Mouse (Mus musculus) liver, embryonic 11.5 days (tissue): ENCODE data around the gene Trappc1. TPM values are rescaled to one million over a fixed set of nuclear protein-coding genes. Genes with fewer than 3 reads are reported as not detected.

Source experiments
- ATAC-seq: fragments of 200-750 bp; cut with Nextera tagmentation; replicated peaks from 2 replicates; pipeline ENCODE4 v1.8.0; 2017; ENCODE audit warnings: moderate number of reproducible peaks, mild to moderate bottlenecking, moderate TSS enrichment, moderate library complexity; ENCODE audit not compliant: low FRiP score
- DNase-seq: peaks from one replicate; pipeline ENCODE4 v3.0.0-alpha.2; 2017; ENCODE audit warnings: low spot score
- H3K27ac ChIP-seq: fragments of 300-500 bp; sonication (generic); 2 replicates; pipeline ENCODE4 v1.5.1; 2014; ENCODE audit warnings: mild to moderate bottlenecking, low read depth, low read length, control low read depth
- H3K27me3 ChIP-seq: fragments of 300-500 bp; sonication (generic); replicated peaks from 2 replicates; pipeline ENCODE4 v1.6.1; 2014; ENCODE audit warnings: low read length, mixed read lengths; ENCODE audit not compliant: control insufficient read depth, insufficient read depth
- H3K36me3 ChIP-seq: fragments of 300-500 bp; sonication (generic); 2 replicates; pipeline ENCODE4 v1.6.1; 2014; ENCODE audit warnings: mild to moderate bottlenecking, low read length, moderate library complexity, mixed read lengths; ENCODE audit not compliant: control insufficient read depth, insufficient read depth
- H3K4me1 ChIP-seq: fragments of 300-500 bp; sonication (generic); replicated peaks from 2 replicates; pipeline ENCODE4 v1.6.1; 2014; ENCODE audit warnings: low read length, mixed read lengths; ENCODE audit not compliant: control insufficient read depth, insufficient read depth
- H3K4me2 ChIP-seq: fragments of 300-500 bp; sonication (generic); 2 replicates; pipeline ENCODE4 v1.6.1; 2014; ENCODE audit warnings: mild to moderate bottlenecking, control low read depth, moderate library complexity
- H3K4me3 ChIP-seq: fragments of 300-500 bp; sonication (generic); 2 replicates; pipeline ENCODE4 v1.5.1; 2014; ENCODE audit warnings: low read depth, low read length, control low read depth
- H3K9ac ChIP-seq: fragments of 300-500 bp; sonication (generic); 2 replicates; pipeline ENCODE4 v1.6.1; 2014; ENCODE audit warnings: low read depth, low read length, control low read depth
- H3K9me3 ChIP-seq: fragments of 300-500 bp; sonication (generic); 2 replicates; pipeline ENCODE4 v1.6.1; 2016; ENCODE audit warnings: low read length, inconsistent platforms, mixed read lengths; ENCODE audit not compliant: control insufficient read depth
- WGBS: fragments of 180-500 bp; shearing (Covaris S2); extraction: QIAGEN DNeasy Blood & Tissue Kit; methylation state at CpG from one replicate; pipeline ENCODE4 v1.1.7; 2014; 5-methylcytosine and 5-hydroxymethylcytosine counted together
- polyA plus RNA-seq: library from polyadenylated mRNA; unstranded; fragments of >200 nt; fragmentation: Nextera tagmentation; extraction: Ambion mirVana; gene quantifications from 2 replicates; pipeline ENCODE4 v1.2.1, GENCODE M21; 2014

The Trappc1 gene
- polyA plus RNA-seq, 1 experiment from 2014 or later: 123 TPM

- Histone ChIP-seq H3K9ac (peak overlapping the region; percentile 90), H3K36me3 (no peaks in the 10 kb centered on the region), H3K4me3 (peak overlapping the region; percentile 88), H3K9me3 (no peaks in the 10 kb centered on the region), H3K27ac (peak overlapping the region; percentile 87), H3K27me3 (peaks cover 18% of the 10 kb centered on the region), H3K4me1 (peaks cover 62% of the 10 kb centered on the region), H3K4me2 (peak overlapping the region; percentile 98)
- ATAC-seq: 0 out of 2 replicates have a peak, but pooled peaks have one; percentile 21
- DNase-seq: peak; percentile 67
- WGBS: under 1% methylated on average over 64 of the region's 106 CpGs
Observed at GRCm38 (mm10) chr11:69368356-69369214, 44.8 kb downstream of the Trappc1 start.

GRCm38 (mm10) chr11:69369215-69369989, 45.6 kb downstream of the Trappc1 start, which contains the start of gene Chd3:
TSS of gene Chd3 (minus strand) at chr11:69369406.
- ATAC-seq: no peak
- H3K27me3 ChIP-seq: peaks cover 18% of the 10 kb centered on the region

DNA sequence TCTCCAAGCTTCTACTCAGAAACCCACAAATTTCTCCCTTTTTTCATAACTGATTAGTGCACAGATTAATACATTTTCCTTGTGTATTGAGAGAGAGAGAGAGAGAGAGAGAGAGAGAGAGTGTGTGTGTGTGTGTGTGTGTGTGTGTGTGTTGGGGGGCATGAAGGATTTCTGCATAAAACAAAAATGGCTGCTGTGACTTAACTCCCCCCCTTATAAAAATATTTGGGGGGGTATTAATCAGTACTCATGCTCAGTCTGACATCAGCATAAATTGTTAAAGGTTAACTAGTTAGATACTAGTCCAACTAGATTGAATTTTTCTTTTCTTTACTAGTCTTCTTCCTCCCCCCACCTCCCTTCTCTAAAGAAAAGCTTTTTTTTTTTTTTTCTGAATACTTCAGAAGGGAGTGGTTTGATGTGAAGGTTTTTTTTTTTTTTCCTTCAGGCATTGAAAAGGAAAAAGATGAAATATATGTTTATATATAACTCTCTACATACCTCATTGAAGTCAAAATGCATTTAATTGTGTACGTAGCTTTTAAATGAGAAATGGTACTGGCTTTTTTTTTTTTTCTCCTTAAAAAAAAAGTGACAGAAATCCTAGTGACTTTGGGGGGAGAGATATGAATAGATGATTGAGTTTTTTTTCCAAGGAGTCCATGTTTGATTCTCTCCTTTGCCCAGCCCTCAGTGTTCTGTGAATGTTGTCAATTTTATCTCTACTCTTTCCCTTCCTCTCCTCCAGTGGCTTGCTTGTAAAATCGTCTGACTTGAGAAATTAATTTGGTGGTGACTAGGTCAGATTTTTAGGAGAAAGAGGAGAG, 46.4 kb downstream of the Trappc1 start:
- Histone ChIP-seq H3K9ac (no peak overlapping the region), H3K9me3 (no peaks in the 10 kb centered on the region), H3K4me1 (peaks cover 62% of the 10 kb centered on the region), H3K27me3 (peaks cover 18% of the 10 kb centered on the region), H3K4me3 (peak overlapping the region; percentile 88), H3K27ac (peak overlapping the region; percentile 20; the same call in 1 of the 2 replicates), H3K36me3 (no peaks in the 10 kb centered on the region), H3K4me2 (peak overlapping the region; percentile 98)
- DNase-seq (no peak), ATAC-seq (no peak)
- 37% methylated on average over 2 of the region's 2 CpGs for WGBS

More at GRCm38 (mm10) chr11:69369215-69369989, 45.6 kb downstream of the Trappc1 start, which contains the start of gene Chd3:
- Histone ChIP-seq H3K4me2 (peak within 1 kb of the TSS; percentile 98), H3K27ac (peak within 1 kb of the TSS; percentile 87), H3K4me3 (peak within 1 kb of the TSS; percentile 88), H3K4me1 (peaks cover 66% of the 10 kb centered on the region), H3K9me3 (no peaks in the 10 kb centered on the region), H3K36me3 (no peaks in the 10 kb centered on the region), H3K9ac (peak within 1 kb of the TSS; percentile 90)
- no peak for DNase-seq
- WGBS: 10% methylated on average over 14 of the region's 34 CpGs

DNA sequence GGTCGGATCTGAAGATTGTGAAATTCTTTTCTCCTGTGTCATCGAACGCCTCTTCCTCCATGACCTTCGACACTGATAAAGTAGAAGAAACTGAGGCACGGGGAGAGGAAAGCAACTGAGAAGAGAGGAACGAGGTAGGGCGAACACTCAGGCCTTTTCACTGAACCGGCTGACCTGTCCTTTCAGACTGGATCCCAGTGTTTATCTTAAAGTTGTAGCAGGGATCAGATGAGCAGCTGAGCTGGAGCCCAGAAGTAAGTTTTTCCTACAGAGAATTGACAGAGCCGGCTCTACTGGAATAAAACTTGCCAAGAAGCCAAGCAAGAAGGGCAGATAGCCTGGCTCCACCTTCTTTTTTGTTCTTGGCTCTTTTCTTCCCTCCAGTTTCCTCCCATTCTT, 47.0 kb downstream of the Trappc1 start:
- no peaks in the 10 kb centered on the region for H3K36me3 ChIP-seq
- H3K4me2 ChIP-seq: peak overlapping the region; percentile 19
- H3K4me3 ChIP-seq: no peak overlapping the region
- no peak for DNase-seq
- 30% methylated on average over 9 of the region's 9 CpGs for WGBS
- peak overlapping the region; percentile 20; the same call in 1 of the 2 replicates for H3K27ac ChIP-seq
- no peak for ATAC-seq
- no peaks in the 10 kb centered on the region for H3K9me3 ChIP-seq
- H3K4me1 ChIP-seq: peaks cover 55% of the 10 kb centered on the region
- no peak overlapping the region for H3K9ac ChIP-seq
- peaks cover 12% of the 10 kb centered on the region for H3K27me3 ChIP-seq

DNA sequence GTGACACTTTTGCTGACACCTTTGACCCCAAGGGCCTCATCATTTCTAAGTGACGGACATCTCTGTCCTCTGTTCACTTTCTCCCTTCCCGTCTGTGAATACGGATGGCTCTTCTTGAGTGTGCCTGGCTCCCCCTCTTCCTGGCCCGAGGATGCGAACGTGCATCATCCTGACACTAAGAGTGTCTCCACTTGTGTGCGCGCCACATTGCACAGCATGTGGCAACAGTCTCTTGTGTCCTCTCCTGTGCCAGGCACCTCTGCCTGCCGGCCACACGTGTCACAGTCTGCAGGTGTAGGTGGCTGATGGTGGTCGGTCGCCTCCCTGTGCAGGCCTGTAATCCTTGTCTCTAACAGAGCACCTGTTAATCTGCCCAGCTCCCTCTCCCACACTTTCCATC, 47.8 kb downstream of the Trappc1 start:
- no peak for ATAC-seq
- H3K36me3 ChIP-seq: no peaks in the 10 kb centered on the region
- H3K9me3 ChIP-seq: no peaks in the 10 kb centered on the region
- WGBS: 66% methylated on average over 12 of the region's 12 CpGs
- peak overlapping the region; percentile 79; the same call in 1 of the 2 replicates for H3K27ac ChIP-seq
- peaks cover 51% of the 10 kb centered on the region for H3K4me1 ChIP-seq
- H3K4me2 ChIP-seq: peak overlapping the region; percentile 64
- no peak for DNase-seq
- no peak overlapping the region for H3K9ac ChIP-seq
- H3K4me3 ChIP-seq: peak overlapping the region; percentile 9; the same call in 1 of the 2 replicates
- peaks cover 12% of the 10 kb centered on the region for H3K27me3 ChIP-seq

DNA sequence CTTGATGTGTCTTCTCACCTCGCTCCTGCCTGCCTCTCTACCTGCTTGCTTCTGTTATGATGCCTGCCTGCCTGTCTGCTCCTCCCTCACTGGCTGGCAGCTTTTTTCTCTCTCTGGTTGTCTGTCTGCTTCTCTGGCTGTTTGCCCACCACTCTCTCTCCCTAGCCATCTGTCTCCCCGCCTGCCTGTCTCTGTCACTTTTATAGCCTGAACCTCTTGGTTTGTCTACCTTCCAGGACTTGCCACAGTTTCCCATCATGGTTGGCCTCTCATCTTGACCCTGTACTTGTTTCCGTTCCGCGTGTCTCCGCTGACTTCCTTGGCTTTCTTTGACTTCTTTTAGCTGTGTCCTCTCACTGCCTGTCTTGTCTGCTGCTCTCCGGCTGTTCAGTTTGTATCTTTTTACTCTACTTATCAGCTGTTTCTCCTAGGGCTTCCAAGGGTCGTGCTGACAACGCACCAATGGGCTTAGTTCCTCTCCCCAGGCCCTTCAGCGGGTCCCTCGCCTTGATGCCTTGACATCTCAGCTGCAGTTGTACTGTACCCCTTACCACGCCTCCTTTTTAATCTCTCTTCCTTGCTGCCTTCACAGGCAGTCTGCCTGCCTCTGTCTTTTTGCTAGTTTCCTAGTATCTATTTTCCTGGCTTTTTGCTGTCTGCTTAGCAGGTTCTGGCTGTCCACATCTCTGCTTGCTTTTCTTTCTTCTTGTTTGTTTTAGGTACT, 48.4 kb downstream of the Trappc1 start:
- Histone ChIP-seq H3K9ac (peak overlapping the region; percentile 48; the same call in 1 of the 2 replicates), H3K4me1 (peaks cover 51% of the 10 kb centered on the region), H3K4me3 (peak overlapping the region; percentile 9; the same call in 1 of the 2 replicates), H3K36me3 (no peaks in the 10 kb centered on the region), H3K27ac (peak overlapping the region; percentile 79), H3K9me3 (no peaks in the 10 kb centered on the region), H3K27me3 (peaks cover 10% of the 10 kb centered on the region), H3K4me2 (peak overlapping the region; percentile 64)
- DNase-seq: peak; percentile 51
- 36% methylated on average over 12 of the region's 12 CpGs for WGBS
- ATAC-seq: peak; percentile 46

DNA sequence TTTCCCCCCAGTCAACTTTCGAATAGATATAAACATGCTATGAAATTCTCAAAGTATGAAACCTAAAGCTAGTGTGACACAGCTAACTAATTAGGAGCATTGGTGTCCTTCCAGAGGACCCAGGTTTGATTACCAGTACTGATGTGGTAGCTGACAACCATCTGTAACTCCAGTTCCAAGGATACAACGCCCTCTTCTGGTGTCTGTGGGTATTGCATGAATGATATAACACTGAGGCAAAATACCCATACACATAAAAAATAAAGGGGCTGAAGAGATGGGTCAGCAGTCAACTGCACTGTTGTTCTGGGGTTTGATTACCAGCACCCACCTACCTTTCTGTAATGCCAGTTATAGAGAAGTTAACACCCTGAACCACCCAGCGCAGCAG, 49.0 kb downstream of the Trappc1 start:
- Histone ChIP-seq H3K4me2 (peak overlapping the region; percentile 64), H3K4me3 (peak overlapping the region; percentile 32; the same call in 1 of the 2 replicates), H3K27me3 (peaks cover 8% of the 10 kb centered on the region), H3K9ac (no peak overlapping the region; the same call in 1 of the 2 replicates), H3K27ac (peak overlapping the region; percentile 79), H3K36me3 (no peaks in the 10 kb centered on the region), H3K9me3 (no peaks in the 10 kb centered on the region), H3K4me1 (peaks cover 48% of the 10 kb centered on the region)
- ATAC-seq (no peak), DNase-seq (no peak)
- 54% methylated on average over 3 of the region's 3 CpGs for WGBS
